Mouse (Mus musculus) myocyte (in vitro differentiated cells): ENCODE measurements around the gene Atp5e. TPM values are rescaled to one million over a fixed set of nuclear protein-coding genes. Genes with fewer than 3 reads are reported as not detected.
A peak's percentile ranks its signal among the peaks of the same experiment; 100 is the strongest.

Experiments
- H3K27me3 ChIP-seq: one replicate; pipeline ENCODE4 v1.6.1; 2011; ENCODE audit not compliant: control insufficient read depth, insufficient read depth, insufficient read length
- H3K36me3 ChIP-seq: one replicate; pipeline ENCODE4 v1.6.1; 2011; ENCODE audit not compliant: control insufficient read depth, insufficient read depth
- H3K4me2 ChIP-seq: one replicate; pipeline ENCODE4 v1.6.1; 2011; ENCODE audit warnings: low read depth, control low read depth
- H3K4me3 ChIP-seq: one replicate; pipeline ENCODE4 v1.5.1; 2011; ENCODE audit warnings: mild to moderate bottlenecking, control low read depth, moderate library complexity
- H3K79me2 ChIP-seq: one replicate; pipeline ENCODE4 v1.6.1; 2011; ENCODE audit not compliant: control insufficient read depth, insufficient read depth
- H3ac ChIP-seq: one replicate; pipeline ENCODE4 v1.6.1; 2011; ENCODE audit not compliant: control insufficient read depth, insufficient read length
- CEBPB ChIP-seq: IDR thresholded peaks from 2 replicates; pipeline ENCODE4 v1.6.1; 2011; ENCODE audit warnings: mild to moderate bottlenecking, moderate library complexity; ENCODE audit not compliant: poor library complexity, insufficient read depth, severe bottlenecking
- E2F4 ChIP-seq: IDR thresholded peaks from one replicate; pipeline ENCODE4 v1.6.1; 2011; ENCODE audit warnings: mild to moderate bottlenecking, control low read depth, moderate library complexity; ENCODE audit not compliant: insufficient read depth
- MAX ChIP-seq: IDR thresholded peaks from one replicate; pipeline ENCODE4 v1.6.1; 2011; ENCODE audit warnings: low read depth, mild to moderate bottlenecking, control low read depth
- MYOD1 ChIP-seq, 3 experiments: IDR thresholded peaks; one replicate each; pipeline ENCODE4 v1.6.1; 2011; ENCODE audit warnings: control low read depth in 2 of 3, low read depth in 2 of 3, mild to moderate bottlenecking in 2 of 3, moderate library complexity in 1 of 3; ENCODE audit not compliant: insufficient read length in 2 of 3, control insufficient read depth in 1 of 3
- MYOG ChIP-seq, 3 experiments: IDR thresholded peaks; one replicate each; pipeline ENCODE4 v1.6.1; 2011; ENCODE audit warnings: control low read depth in 2 of 3, low read depth in 2 of 3, mild to moderate bottlenecking in 2 of 3; ENCODE audit not compliant: insufficient read length in 2 of 3, control insufficient read depth in 1 of 3, insufficient read depth in 1 of 3
- POLR2A ChIP-seq: IDR thresholded peaks from one replicate; pipeline ENCODE4 v1.6.1; 2011; ENCODE audit warnings: low read depth, mild to moderate bottlenecking, control low read depth, moderate library complexity; ENCODE audit not compliant: insufficient read length
- POLR2AphosphoS2 ChIP-seq: IDR thresholded peaks from one replicate; pipeline ENCODE4 v1.6.1; 2011; ENCODE audit warnings: low read depth, control low read depth; ENCODE audit not compliant: insufficient read length
- REST ChIP-seq: IDR thresholded peaks from one replicate; pipeline ENCODE4 v1.6.1; 2011; ENCODE audit warnings: mild to moderate bottlenecking, control low read depth, moderate library complexity; ENCODE audit not compliant: insufficient read depth, insufficient read length
- SRF ChIP-seq: IDR thresholded peaks from one replicate; pipeline ENCODE4 v1.6.1; 2011; ENCODE audit warnings: low read depth; ENCODE audit not compliant: control insufficient read depth, insufficient read length
- TCF12 ChIP-seq: IDR thresholded peaks from one replicate; pipeline ENCODE4 v1.6.1; 2011; ENCODE audit warnings: mild to moderate bottlenecking, control low read depth; ENCODE audit not compliant: poor library complexity, insufficient read depth, severe bottlenecking
- TCF3 ChIP-seq: IDR thresholded peaks from one replicate; pipeline ENCODE4 v1.6.1; 2011; ENCODE audit warnings: low read depth, control low read depth; ENCODE audit not compliant: insufficient read length
- USF1 ChIP-seq: IDR thresholded peaks from one replicate; pipeline ENCODE4 v1.6.1; 2011; ENCODE audit warnings: low read depth, mild to moderate bottlenecking, control low read depth, moderate library complexity
- polyA plus RNA-seq: library from polyadenylated mRNA; unstranded; fragments of >200 nt; fragmentation: generic; extraction: Trizol; gene quantifications from one replicate; pipeline ENCODE4 v1.2.1, GENCODE M21; 2012; ENCODE audit warnings: missing spikeins

Gene Atp5e
- polyA plus RNA-seq: 1,160 TPM

DNA sequence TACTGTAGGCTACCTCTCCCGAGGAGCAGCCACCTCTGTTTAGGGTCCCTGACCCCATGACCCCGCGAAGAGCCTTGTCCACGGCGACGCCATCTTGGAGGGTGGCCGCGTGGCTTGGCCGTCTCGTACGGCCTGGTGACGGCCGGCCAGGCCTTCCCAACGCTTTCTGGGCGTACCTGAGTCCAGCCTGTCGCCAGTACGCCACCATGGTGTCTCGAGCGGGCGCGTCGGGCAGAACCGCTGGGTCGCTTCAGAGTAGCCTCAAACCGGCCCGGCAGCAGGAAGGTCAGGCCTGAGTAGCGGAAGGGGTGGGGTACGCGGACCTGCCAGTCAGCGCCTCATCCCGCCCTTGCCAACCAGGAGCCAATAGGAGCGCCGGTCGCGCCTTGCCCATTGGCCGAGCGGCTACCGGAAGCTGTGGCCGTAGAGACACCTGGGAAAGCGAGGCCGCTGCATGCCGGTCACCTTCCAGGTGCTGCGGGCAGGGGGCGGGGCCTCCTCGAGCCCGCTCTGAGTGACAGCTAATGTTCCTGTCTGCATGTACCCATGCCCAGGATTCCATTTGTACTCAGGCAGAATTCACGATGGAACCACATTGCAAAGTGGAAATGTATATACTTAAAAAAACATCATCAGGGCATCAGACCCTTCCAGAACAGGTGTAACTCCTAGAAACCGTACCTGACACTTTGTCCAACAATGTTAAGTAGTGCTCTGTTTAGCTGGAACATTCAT is at the start of gene Atp5e:
TSS of gene Atp5e (minus strand) at position 317 of the 735 bp plus-strand sequence.
- peaks cover 27% of the 10 kb centered on the region for H3K79me2 ChIP-seq
- H3K27me3 ChIP-seq: no peaks in the 10 kb centered on the region
- TF ChIP-seq POLR2AphosphoS2 (peak; percentile 96), TCF12 (no peak), REST (no peak), SRF (no peak), TCF3 (peak; percentile 3), E2F4 (no peak), CEBPB (no peak), MYOD1 (IDR thresholded peaks at IDR 0.05; ENCODE audit: control insufficient read depth in 1 of 3, insufficient read length in 2 of 3, low read depth in 2 of 3) (peak in 1 of 3 experiments; percentile 55), MAX (no peak), POLR2A (peak; percentile 74), MYOG (IDR thresholded peaks at IDR 0.05; ENCODE audit: control insufficient read depth in 1 of 3, insufficient read depth in 1 of 3, insufficient read length in 2 of 3, low read depth in 2 of 3) (peak in 1 of 3 experiments; percentile 20)
- peak within 1 kb of the TSS; percentile 64 for H3K4me3 ChIP-seq
- H3K36me3 ChIP-seq: peaks cover 26% of the 10 kb centered on the region
- H3ac ChIP-seq: peak within 1 kb of the TSS; percentile 19
- peak within 1 kb of the TSS; percentile 75 for H3K4me2 ChIP-seq

DNA sequence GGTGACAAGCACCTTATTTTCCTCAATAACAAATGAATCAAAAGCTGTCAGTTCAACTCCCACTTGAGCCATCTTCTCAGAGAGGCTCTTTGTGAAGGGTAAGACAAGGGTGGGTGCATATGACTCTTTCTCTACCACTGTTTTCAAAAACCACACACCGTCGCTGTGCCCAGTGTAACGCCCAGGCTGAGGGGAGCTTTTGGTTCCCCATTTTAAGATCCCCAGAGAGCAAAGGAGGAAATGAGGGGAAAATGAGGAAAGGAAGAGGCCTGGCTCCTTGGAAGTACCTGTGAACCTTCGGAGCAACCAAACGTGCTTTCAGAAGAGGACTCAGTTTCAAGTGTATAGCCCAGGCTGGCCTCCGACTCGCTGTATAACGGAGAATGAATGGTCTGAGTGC is 45.9 kb upstream of the Atp5e start:
- TF ChIP-seq TCF3: no peak
- no peak for TF ChIP-seq REST
- no peak for TF ChIP-seq MYOD1 (IDR thresholded peaks at IDR 0.05; ENCODE audit: control insufficient read depth in 1 of 3, insufficient read length in 2 of 3, low read depth in 2 of 3)
- TF ChIP-seq TCF12: no peak
- no peak for TF ChIP-seq SRF
- TF ChIP-seq POLR2A: no peak
- no peak for TF ChIP-seq USF1
- TF ChIP-seq POLR2AphosphoS2: no peak
- no peak for TF ChIP-seq MAX
- no peak overlapping the region for H3K4me3 ChIP-seq
- no peaks in the 10 kb centered on the region for H3K36me3 ChIP-seq
- H3K79me2 ChIP-seq: no peaks in the 10 kb centered on the region
- no peaks in the 10 kb centered on the region for H3K27me3 ChIP-seq
- no peak overlapping the region for H3K4me2 ChIP-seq
- no peak overlapping the region for H3ac ChIP-seq

DNA sequence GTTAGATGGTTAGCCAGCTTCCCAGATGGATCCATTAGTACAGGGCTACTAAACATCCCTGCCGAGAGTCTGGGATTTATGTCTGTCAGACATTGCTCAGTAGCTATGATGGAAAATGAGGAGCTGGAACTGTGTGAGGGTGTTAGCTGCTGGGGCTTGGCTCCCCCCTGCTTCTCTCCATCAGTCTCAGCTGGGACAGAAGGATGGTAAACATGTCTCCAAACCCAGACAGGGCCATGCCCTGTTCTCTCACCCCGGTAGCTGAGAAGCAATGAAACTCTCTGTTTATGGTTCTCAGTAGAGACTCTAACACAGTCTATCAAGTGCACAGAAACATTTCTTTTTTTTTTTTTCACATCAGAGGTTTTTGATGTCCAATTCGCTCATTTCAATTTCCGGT is 44.1 kb upstream of the Atp5e start:
- Histone ChIP-seq H3K27me3 (no peaks in the 10 kb centered on the region), H3K79me2 (no peaks in the 10 kb centered on the region), H3K4me3 (no peak overlapping the region), H3K36me3 (no peaks in the 10 kb centered on the region), H3K4me2 (no peak overlapping the region), H3ac (no peak overlapping the region)
- no peak for TF ChIP-seq TCF12
- no peak for TF ChIP-seq MAX
- no peak for TF ChIP-seq E2F4
- no peak for TF ChIP-seq TCF3
- no peak for TF ChIP-seq MYOD1 (IDR thresholded peaks at IDR 0.05; ENCODE audit: control insufficient read depth in 1 of 3, insufficient read length in 2 of 3, low read depth in 2 of 3)
- TF ChIP-seq REST: no peak
- TF ChIP-seq CEBPB: no peak
- no peak for TF ChIP-seq POLR2AphosphoS2
- TF ChIP-seq SRF: no peak
- no peak for TF ChIP-seq MYOG (IDR thresholded peaks at IDR 0.05; ENCODE audit: control insufficient read depth in 1 of 3, insufficient read depth in 1 of 3, insufficient read length in 2 of 3, low read depth in 2 of 3)
- TF ChIP-seq POLR2A: no peak
- TF ChIP-seq USF1: no peak

DNA sequence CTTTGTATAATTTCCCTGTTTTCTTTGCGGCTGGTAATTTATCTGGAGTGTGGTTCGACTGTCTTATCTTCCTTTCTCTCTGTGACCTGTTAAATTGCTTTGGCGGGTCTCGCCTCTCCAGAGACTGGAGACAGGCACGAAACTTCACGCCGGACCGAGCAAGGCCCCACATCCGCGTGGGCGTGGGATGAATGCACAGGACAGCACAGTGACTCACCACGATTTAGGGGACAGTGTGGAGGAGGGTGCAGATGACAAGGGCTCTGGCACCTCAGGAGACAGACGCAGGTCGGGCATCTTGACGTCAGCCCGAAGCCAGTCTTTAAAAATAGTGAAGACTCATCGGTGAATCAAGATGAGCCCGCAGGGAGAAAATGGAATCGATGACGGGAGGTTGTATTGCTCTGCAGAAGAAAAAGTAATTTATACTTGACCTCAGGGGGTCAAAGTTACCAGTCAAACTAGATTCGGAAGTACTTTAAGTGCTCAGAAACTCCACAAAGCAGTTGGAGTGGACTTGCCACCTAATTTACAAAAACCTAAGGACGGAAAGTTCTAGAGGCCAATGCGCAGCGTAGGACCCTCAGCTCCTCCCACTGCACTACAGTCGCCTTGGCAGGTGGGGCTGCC is 39.0 kb upstream of the Atp5e start:
- no peak overlapping the region for H3ac ChIP-seq
- TF ChIP-seq MYOG (IDR thresholded peaks at IDR 0.05; ENCODE audit: control insufficient read depth in 1 of 3, insufficient read depth in 1 of 3, insufficient read length in 2 of 3, low read depth in 2 of 3) (no peak), SRF (no peak), REST (no peak)
- no peaks in the 10 kb centered on the region for H3K79me2 ChIP-seq
- H3K36me3 ChIP-seq: no peaks in the 10 kb centered on the region
- peak overlapping the region; percentile 44 for H3K4me2 ChIP-seq
- H3K4me3 ChIP-seq: no peak overlapping the region
- H3K27me3 ChIP-seq: no peaks in the 10 kb centered on the region

DNA sequence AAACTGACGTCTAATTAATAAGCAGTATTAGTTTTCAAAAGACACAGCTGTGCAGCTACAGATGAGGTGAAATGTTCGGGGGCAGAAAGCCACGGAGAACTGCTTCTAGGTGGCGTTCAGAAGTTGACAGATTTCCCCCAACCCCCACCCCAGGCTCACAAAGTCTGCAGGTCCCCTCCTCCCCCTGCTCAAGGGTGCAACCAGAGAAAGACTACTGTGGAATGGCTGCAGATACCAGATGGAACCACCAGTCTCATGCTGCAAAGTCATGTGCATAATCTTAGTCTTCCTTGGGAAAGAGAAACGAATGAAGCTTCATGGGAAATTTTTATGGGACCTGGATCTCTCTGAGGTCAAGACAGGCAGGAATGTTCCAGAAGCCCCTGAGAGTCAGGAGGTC is 38.4 kb upstream of the Atp5e start:
- no peak overlapping the region for H3K4me3 ChIP-seq
- H3ac ChIP-seq: no peak overlapping the region
- TF ChIP-seq E2F4: no peak
- TF ChIP-seq USF1: no peak
- TF ChIP-seq MYOD1 (IDR thresholded peaks at IDR 0.05; ENCODE audit: control insufficient read depth in 1 of 3, insufficient read length in 2 of 3, low read depth in 2 of 3): no peak
- no peak for TF ChIP-seq TCF3
- no peak for TF ChIP-seq CEBPB
- TF ChIP-seq POLR2A: no peak
- TF ChIP-seq MYOG (IDR thresholded peaks at IDR 0.05; ENCODE audit: control insufficient read depth in 1 of 3, insufficient read depth in 1 of 3, insufficient read length in 2 of 3, low read depth in 2 of 3): no peak
- TF ChIP-seq REST: no peak
- peak overlapping the region; percentile 44 for H3K4me2 ChIP-seq
- H3K36me3 ChIP-seq: no peaks in the 10 kb centered on the region
- no peaks in the 10 kb centered on the region for H3K27me3 ChIP-seq
- no peaks in the 10 kb centered on the region for H3K79me2 ChIP-seq
